ENCODE assay signal across 8 mouse cellular contexts in genomic region chr3:107491459-107491858, GRCm38 (mm10). TPM values are rescaled to one million over a fixed set of nuclear protein-coding genes. Genes with fewer than 3 reads are reported as not detected.
DNase-seq lines count a peak whose midpoint lies in the region; ATAC-seq lines count a peak whose summit lies in the region.
"Had no signal": no experiment of that assay in that cellular context is flagged by ENCODE, and none has a peak within 500 bp of the region (broad histone marks: within the 10 kb centered on the region; RNA-seq: fewer than 3 reads in every experiment).

No protein-coding gene starts in this region.

- 0 out of 2 replicates have a peak overlapping the region, but pooled peaks have one; percentile 8 for H3K4me2 ChIP-seq in embryonic facial prominence, embryonic 14.5 days (ENCODE audit: low read depth, low read length)
- no peak overlapping the region for H3K4me2 ChIP-seq in hindbrain, embryonic 13.5 days

- no peaks in the 10 kb centered on the region for H3K9me3 ChIP-seq in embryonic facial prominence, embryonic 14.5 days (ENCODE audit: control insufficient read depth, low read length)
- no peaks in the 10 kb centered on the region for H3K9me3 ChIP-seq in hindbrain, embryonic 13.5 days

- no peaks in the 10 kb centered on the region for H3K27me3 ChIP-seq in embryonic facial prominence, embryonic 14.5 days (replicated peaks; ENCODE audit: control insufficient read depth, insufficient read depth, low read length)
- peaks cover 6% of the 10 kb centered on the region; the same call in 1 of the 2 replicates for H3K27me3 ChIP-seq in hindbrain, embryonic 13.5 days

- WGBS in embryonic facial prominence, embryonic 14.5 days = 26% methylated on average over 6 of the region's 6 CpGs
- WGBS in hindbrain, embryonic 13.5 days = 36% methylated on average over 6 of the region's 6 CpGs

- peak; percentile 95 for ATAC-seq in embryonic facial prominence, embryonic 14.5 days (ENCODE audit: low read depth)
- ATAC-seq in hindbrain, embryonic 13.5 days (ENCODE audit: low FRiP score) = peak; percentile 80

- peak overlapping the region; percentile 73 for H3K27ac ChIP-seq in embryonic facial prominence, embryonic 14.5 days (replicated peaks; ENCODE audit: low read depth, low read length)
- H3K27ac ChIP-seq in hindbrain, embryonic 13.5 days = peak overlapping the region; percentile 85

- H3K9ac ChIP-seq in embryonic facial prominence, embryonic 14.5 days (ENCODE audit: low read depth, low read length) = peak overlapping the region; percentile 32; the same call in 1 of the 2 replicates
- H3K9ac ChIP-seq in hindbrain, embryonic 13.5 days = no peak overlapping the region; the same call in 1 of the 2 replicates

- peaks cover 18% of the 10 kb centered on the region for H3K4me1 ChIP-seq in embryonic facial prominence, embryonic 14.5 days (ENCODE audit: control insufficient read depth, insufficient read depth, low read length)
- peaks cover 35% of the 10 kb centered on the region for H3K4me1 ChIP-seq in hindbrain, embryonic 13.5 days (replicated peaks)

- DNase-seq in urinary bladder, postnatal 14 days (ENCODE audit: low spot score) = peak; percentile 48
- DNase-seq in urinary bladder, adult 18-20 months (ENCODE audit: low spot score in 2 of 2) = no peak
- DNase-seq in embryonic facial prominence, embryonic 14.5 days (ENCODE audit: low spot score) = peak; percentile 93
- peak; percentile 74 to 77 for DNase-seq in left cerebral cortex, postnatal 25 days (ENCODE audit: low spot score in 2 of 2)
- DNase-seq in right cerebral cortex, postnatal 10 days (ENCODE audit: low spot score in 2 of 2) = peak; percentile 95
- no peak for DNase-seq in thymus, postnatal 4 days

- H3K36me3 ChIP-seq in embryonic facial prominence, embryonic 14.5 days (ENCODE audit: control insufficient read depth, insufficient read depth, low read length) = no peaks in the 10 kb centered on the region; the same call in 1 of the 2 replicates
- H3K36me3 ChIP-seq in hindbrain, embryonic 13.5 days = peaks cover 6% of the 10 kb centered on the region

- intact Hi-C loops in left cerebral cortex, postnatal 25 days (cut with DNase I) = no loop called here

- H3K4me3 ChIP-seq in embryonic facial prominence, embryonic 14.5 days (ENCODE audit: low read depth, low read length) = no peak overlapping the region
- no peak overlapping the region for H3K4me3 ChIP-seq in hindbrain, embryonic 13.5 days
- H3K4me3 ChIP-seq: myocyte had no signal

RNA-seq across cellular contexts. Expression of gene Slc6a17, which starts 26.4 kb away (rescaled TPM):
- 4.8 and 4.9 TPM in 2 replicates for polyA plus RNA-seq in embryonic facial prominence, embryonic 14.5 days (2014; fragmentation: Nextera tagmentation; extraction: Ambion mirVana)
- polyA plus RNA-seq in hindbrain, embryonic 13.5 days (2015; fragmentation: Nextera tagmentation; extraction: Ambion mirVana) = 10.0 and 10.6 TPM in 2 replicates
- 100 to 1,000 TPM; 396 to 412 TPM for total RNA-seq in left cerebral cortex, postnatal 25 days (2021)

RNA-seq across cellular contexts. Expression of gene Kcnc4, which starts 32.1 kb away (rescaled TPM):
- 0.94 and 1.3 TPM in 2 replicates for polyA plus RNA-seq in embryonic facial prominence, embryonic 14.5 days (2014; fragmentation: Nextera tagmentation; extraction: Ambion mirVana)
- polyA plus RNA-seq in hindbrain, embryonic 13.5 days (2015; fragmentation: Nextera tagmentation; extraction: Ambion mirVana) = 2.1 and 2.3 TPM in 2 replicates
- total RNA-seq in left cerebral cortex, postnatal 25 days (2021) = 10 to 100 TPM; 62.5 to 66.4 TPM
- polyA plus RNA-seq: myocyte had no signal

Comparison
In these comparisons a context has a peak if more than half of its experiments do, and no peak if none do; other contexts are left out.
1. DNase-seq: peak in urinary bladder, postnatal 14 days (single experiment), embryonic facial prominence, embryonic 14.5 days (single experiment), left cerebral cortex, postnatal 25 days (2 of 2) and right cerebral cortex, postnatal 10 days (2 of 2); none in urinary bladder, adult 18-20 months (0 of 2) and thymus, postnatal 4 days (single experiment).